Mouse (Mus musculus) kidney, postnatal 0 days (tissue): ENCODE data around the gene Ppp2r3a. TPM values are rescaled to one million over a fixed set of nuclear protein-coding genes. Genes with fewer than 3 reads are reported as not detected.

Experiments used
- ATAC-seq: fragments of 200-750 bp; cut with Nextera tagmentation; replicated peaks from 2 replicates; pipeline ENCODE4 v1.8.0; 2017; ENCODE audit warnings: low read depth, moderate number of reproducible peaks, moderate TSS enrichment, moderate library complexity; ENCODE audit not compliant: low FRiP score
- DNase-seq: peaks from one replicate; pipeline ENCODE4 v3.0.0-alpha.2; 2016; ENCODE audit warnings: low spot score
- H3K27ac ChIP-seq: fragments of 300-500 bp; sonication (generic); 2 replicates; pipeline ENCODE4 v1.5.1; 2014; ENCODE audit warnings: mild to moderate bottlenecking
- H3K27me3 ChIP-seq: fragments of 300-500 bp; sonication (generic); 2 replicates; pipeline ENCODE4 v1.6.1; 2014; ENCODE audit warnings: low read length, mixed read lengths; ENCODE audit not compliant: insufficient read depth
- H3K36me3 ChIP-seq: fragments of 300-500 bp; sonication (generic); 2 replicates; pipeline ENCODE4 v1.6.1; 2014; ENCODE audit warnings: low read length, mixed read lengths; ENCODE audit not compliant: insufficient read depth
- H3K4me1 ChIP-seq: fragments of 300-500 bp; sonication (generic); replicated peaks from 2 replicates; pipeline ENCODE4 v1.6.1; 2014; ENCODE audit warnings: antibody characterized with exemption, low read length, mixed read lengths; ENCODE audit not compliant: insufficient read depth
- H3K4me2 ChIP-seq: fragments of 300-500 bp; sonication (generic); 2 replicates; pipeline ENCODE4 v1.6.1; 2014; ENCODE audit warnings: mild to moderate bottlenecking, low read length, moderate library complexity, mixed read lengths
- H3K4me3 ChIP-seq: fragments of 300-500 bp; sonication (generic); replicated peaks from 2 replicates; pipeline ENCODE4 v1.5.1; 2014; ENCODE audit warnings: low read depth, low read length
- H3K9ac ChIP-seq: fragments of 300-500 bp; sonication (generic); 2 replicates; pipeline ENCODE4 v1.6.1; 2014; ENCODE audit warnings: low read depth, low read length
- H3K9me3 ChIP-seq: fragments of 300-500 bp; sonication (generic); replicated peaks from 2 replicates; pipeline ENCODE4 v1.6.1; 2016; ENCODE audit warnings: low read length, inconsistent platforms, mixed read lengths
- CTCF ChIP-seq: IDR thresholded peaks from 2 replicates; pipeline ENCODE4 v1.5.1; 2016; ENCODE audit warnings: antibody characterized with exemption, low read depth, mild to moderate bottlenecking, moderate library complexity
- WGBS: fragments of 180-500 bp; shearing (Covaris S2); extraction: QIAGEN DNeasy Blood & Tissue Kit; methylation state at CpG from one replicate; pipeline ENCODE4 v1.1.7; 2014; 5-methylcytosine and 5-hydroxymethylcytosine counted together
- polyA plus RNA-seq: library from polyadenylated mRNA; unstranded; fragments of >200 nt; fragmentation: Nextera tagmentation; extraction: Ambion mirVana; gene quantifications from 2 replicates; pipeline ENCODE4 v1.2.1, GENCODE M21; 2015

The Ppp2r3a gene
- 15.3 and 16.6 TPM in 2 replicates for polyA plus RNA-seq

DNA sequence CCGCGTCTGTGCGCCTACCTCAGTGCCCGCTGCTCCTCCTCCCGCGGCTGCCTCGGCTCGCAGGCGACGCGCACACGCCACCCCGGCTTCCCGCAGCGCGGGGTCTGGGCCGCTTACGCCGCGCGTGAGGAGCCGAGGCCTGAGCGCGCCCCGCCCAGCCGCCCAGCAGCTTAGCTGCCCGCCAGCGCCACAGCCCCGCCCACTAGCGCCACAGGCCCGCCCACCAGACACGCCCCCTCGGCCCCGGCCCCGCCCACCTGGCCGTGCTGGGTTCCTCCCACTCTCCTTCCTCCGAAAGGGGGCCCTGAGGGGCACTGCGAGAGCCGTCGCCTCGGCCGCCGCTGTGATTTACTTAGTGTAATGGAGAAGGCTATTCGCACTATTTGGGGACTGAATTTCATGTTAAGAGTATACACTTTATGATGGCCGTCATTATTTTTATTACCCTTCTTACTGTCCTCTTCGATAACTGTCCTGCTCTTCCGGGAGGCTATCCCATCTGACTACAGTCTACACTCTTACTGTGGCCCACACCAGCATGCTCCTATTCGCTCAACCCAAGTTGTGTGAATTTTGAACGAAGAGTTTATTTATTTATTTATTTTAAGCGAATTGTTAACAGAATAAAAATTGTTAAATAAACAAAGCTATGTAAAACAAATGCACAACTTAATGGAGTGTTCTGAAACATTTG, at the start of gene Ppp2r3a:
TSS of gene Ppp2r3a (minus strand) at position 152 of the 694 bp plus-strand sequence.
- WGBS, result 1% methylated on average over 34 of the region's 50 CpGs
- Histone ChIP-seq H3K4me3 (peak within 1 kb of the TSS; percentile 83), H3K9ac (peak within 1 kb of the TSS; percentile 88), H3K4me1 (0 out of 2 replicates have a peak, but pooled peaks cover 5% of the 10 kb centered on the region), H3K4me2 (peak within 1 kb of the TSS; percentile 61), H3K27ac (peak within 1 kb of the TSS; percentile 99), H3K9me3 (no peaks in the 10 kb centered on the region), H3K36me3 (no peaks in the 10 kb centered on the region), H3K27me3 (no peaks in the 10 kb centered on the region)
- peak; percentile 95 for ATAC-seq
- peak; percentile 95 for DNase-seq
- peak; percentile 35; the same call in 1 of the 2 replicates for TF ChIP-seq CTCF

DNA sequence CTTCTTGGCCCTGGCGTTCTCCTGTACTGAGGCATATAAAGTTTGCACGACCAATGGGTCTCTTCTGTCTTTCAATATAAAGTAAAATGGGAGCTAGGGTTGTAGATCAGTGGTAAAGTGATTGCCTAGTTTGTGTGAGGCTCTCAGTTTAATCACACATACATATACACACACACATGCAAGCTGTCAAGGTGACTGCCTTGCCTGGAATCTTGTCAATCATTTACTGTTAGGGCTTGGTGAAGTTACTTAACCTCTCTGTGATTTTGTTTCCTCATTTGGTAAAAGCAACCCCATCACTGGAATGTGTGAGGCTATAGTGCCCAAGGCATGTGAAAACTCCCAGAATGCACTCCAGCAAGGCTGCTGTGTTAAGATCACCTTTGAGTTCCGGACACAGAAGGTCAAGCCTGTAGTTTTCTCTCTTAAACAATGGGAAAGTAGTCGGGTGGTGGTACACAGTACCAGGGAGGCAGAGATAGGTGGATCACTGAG, 48.9 kb upstream of the Ppp2r3a start:
- Histone ChIP-seq H3K9me3 (no peaks in the 10 kb centered on the region), H3K4me2 (no peak overlapping the region), H3K4me1 (no peaks in the 10 kb centered on the region), H3K27me3 (no peaks in the 10 kb centered on the region), H3K27ac (no peak overlapping the region), H3K4me3 (no peak overlapping the region), H3K36me3 (no peaks in the 10 kb centered on the region), H3K9ac (no peak overlapping the region)
- 67% methylated on average over 4 of the region's 4 CpGs for WGBS
- no peak for DNase-seq
- no peak; the same call in 1 of the 2 replicates for ATAC-seq
- no peak for TF ChIP-seq CTCF

DNA sequence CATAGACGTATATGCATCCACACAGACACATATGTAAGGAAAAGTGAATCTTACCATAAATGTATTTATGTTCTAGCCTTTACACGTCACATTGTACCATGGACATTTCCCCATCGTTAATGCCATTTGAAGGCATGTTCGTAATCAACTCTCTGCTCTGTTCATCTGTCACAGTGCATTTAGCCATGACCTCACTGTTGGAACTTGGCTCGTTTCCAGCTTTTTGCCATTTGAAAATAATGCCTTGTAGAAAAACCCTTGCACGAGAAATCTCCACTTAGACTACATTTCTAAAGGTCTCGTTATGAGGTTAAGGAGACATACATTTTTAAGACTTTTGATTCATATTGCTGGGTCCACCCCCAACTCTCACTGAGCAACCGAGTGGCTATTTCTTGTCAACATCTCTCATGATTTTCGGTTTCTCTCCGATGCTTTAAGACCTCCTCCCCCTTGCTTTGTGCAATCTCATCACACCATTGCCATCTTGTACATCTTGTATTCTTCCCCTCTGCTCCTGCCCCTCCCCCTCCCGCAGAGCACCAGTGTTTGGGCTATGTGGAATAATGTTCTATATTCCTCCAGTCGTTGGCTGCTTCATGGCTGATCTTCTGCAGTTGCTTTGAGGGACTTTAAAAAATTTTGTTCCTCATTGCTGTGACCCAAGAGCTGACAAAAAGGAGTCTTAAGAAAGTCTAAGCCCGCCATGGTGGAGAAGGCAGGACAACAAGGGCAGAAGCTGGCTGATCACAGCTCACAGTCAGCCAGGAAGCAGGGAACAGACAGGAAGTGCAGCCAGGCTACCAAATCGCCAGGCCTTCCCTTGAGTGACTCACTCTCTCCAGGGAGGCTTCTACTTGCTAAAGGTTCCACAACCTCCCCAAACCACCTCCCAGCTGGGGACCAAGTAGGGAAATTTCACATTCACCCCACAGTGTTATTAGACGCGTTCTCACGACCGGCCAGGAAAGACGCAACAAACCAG, 40.4 kb upstream of the Ppp2r3a start:
- Histone ChIP-seq H3K9me3 (no peaks in the 10 kb centered on the region), H3K4me2 (no peak overlapping the region), H3K9ac (no peak overlapping the region), H3K36me3 (no peaks in the 10 kb centered on the region), H3K4me3 (no peak overlapping the region), H3K27me3 (no peaks in the 10 kb centered on the region), H3K4me1 (no peaks in the 10 kb centered on the region), H3K27ac (no peak overlapping the region)
- no peak for TF ChIP-seq CTCF
- 74% methylated on average over 19 of the region's 19 CpGs for WGBS
- DNase-seq (peak; percentile 25), ATAC-seq (no peak)

DNA sequence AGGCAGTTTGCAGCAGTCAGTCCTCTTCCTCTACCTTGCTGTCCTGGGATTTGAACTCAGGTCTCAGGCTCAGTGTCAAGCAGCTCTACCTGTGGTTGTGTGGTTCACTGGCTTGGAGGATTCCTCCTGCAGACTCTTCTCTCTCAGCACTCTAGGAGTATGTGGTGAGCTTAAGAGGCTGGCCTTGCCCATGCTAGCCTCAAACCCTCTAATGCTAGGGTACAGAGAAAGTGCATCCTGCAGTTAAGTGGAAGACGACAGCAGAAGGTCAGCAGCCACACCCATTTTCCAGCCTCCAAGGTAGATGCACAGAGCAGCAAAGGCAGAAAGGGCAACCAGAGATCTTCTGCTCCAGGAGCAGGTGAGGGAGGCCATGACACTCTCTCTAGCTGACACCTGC, 39.3 kb upstream of the Ppp2r3a start:
- Histone ChIP-seq H3K9ac (no peak overlapping the region), H3K4me3 (no peak overlapping the region), H3K4me1 (no peaks in the 10 kb centered on the region), H3K9me3 (no peaks in the 10 kb centered on the region), H3K36me3 (no peaks in the 10 kb centered on the region), H3K4me2 (no peak overlapping the region), H3K27ac (no peak overlapping the region), H3K27me3 (no peaks in the 10 kb centered on the region)
- ATAC-seq (no peak), DNase-seq (no peak)
- 68% methylated on average over 1 of the region's 1 CpGs for WGBS
- TF ChIP-seq CTCF, result no peak

DNA sequence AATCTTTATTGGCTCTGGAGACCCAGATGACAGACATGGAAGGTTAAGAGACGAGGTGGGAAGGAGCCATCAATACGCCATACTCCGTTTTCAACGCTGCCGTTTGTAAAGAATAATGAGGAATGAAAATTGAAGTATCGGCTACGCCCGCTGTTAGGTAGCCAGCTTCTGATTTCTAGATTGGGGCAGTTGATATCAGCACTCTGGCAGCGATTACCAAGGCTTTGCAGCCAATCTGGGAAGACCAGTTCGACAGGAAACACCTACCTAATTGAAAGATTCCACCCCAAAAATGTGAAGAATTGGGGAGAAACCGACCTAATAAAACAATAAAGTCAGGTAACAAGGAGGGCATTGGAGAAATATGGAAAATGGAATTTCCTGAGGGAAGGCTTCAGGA, 38.2 kb upstream of the Ppp2r3a start:
- H3K4me2 ChIP-seq, result peak overlapping the region; percentile 11; the same call in 1 of the 2 replicates
- no peak for DNase-seq
- no peak overlapping the region for H3K9ac ChIP-seq
- ATAC-seq, result no peak
- TF ChIP-seq CTCF, result no peak
- H3K9me3 ChIP-seq, result no peaks in the 10 kb centered on the region
- H3K36me3 ChIP-seq, result no peaks in the 10 kb centered on the region
- WGBS, result 68% methylated on average over 11 of the region's 11 CpGs
- no peaks in the 10 kb centered on the region for H3K4me1 ChIP-seq
- H3K27me3 ChIP-seq, result no peaks in the 10 kb centered on the region
- no peak overlapping the region for H3K4me3 ChIP-seq
- H3K27ac ChIP-seq, result peak overlapping the region; percentile 70

DNA sequence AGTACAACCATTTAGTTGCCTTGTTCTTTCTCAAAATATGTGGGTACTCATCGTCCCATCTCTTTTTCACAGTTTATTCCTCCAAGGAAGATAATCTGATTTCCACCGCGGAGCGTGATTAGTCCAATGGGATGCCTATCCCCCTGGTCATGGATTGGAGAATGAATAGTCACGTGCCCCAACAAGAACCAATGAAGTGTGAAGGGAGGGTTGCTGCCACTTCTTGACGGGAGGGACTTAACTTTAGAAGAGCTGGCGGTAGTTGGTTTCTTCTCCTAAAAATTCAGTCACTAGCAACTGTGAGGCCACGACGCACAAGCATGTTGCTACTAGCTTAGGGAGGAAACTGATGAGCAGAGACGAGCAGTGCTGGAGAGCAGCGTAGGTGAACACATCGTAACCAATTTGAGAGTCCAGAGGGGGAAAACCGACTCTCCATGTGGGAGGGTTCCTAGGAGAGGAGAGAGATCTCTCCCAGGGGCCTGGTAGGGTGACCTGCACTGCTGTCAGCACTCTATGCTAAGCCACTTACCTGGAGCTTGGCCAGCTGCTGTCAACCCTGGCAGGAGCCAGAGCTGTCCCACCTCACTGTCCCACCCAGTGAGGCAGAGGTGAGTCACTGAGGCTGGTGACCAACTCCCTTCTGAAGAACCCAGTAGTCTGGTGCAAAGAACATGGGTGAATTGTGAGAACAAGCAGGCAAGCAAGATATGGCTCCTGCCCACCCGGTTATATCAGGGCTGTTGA, 37.5 kb upstream of the Ppp2r3a start:
- H3K36me3 ChIP-seq, result no peaks in the 10 kb centered on the region
- H3K4me2 ChIP-seq, result peak overlapping the region; percentile 11; the same call in 1 of the 2 replicates
- ATAC-seq, result no peak; the same call in 1 of the 2 replicates
- no peak for TF ChIP-seq CTCF
- no peak overlapping the region for H3K9ac ChIP-seq
- 83% methylated on average over 14 of the region's 14 CpGs for WGBS
- H3K4me3 ChIP-seq, result no peak overlapping the region
- H3K27me3 ChIP-seq, result no peaks in the 10 kb centered on the region
- no peaks in the 10 kb centered on the region for H3K4me1 ChIP-seq
- H3K9me3 ChIP-seq, result no peaks in the 10 kb centered on the region
- DNase-seq, result no peak
- H3K27ac ChIP-seq, result peak overlapping the region; percentile 70
